Mouse (Mus musculus): ENCODE results near the gene Pigz. TPM values are rescaled to one million over a fixed set of nuclear protein-coding genes. Genes with fewer than 3 reads are reported as not detected.

The Pigz gene
- polyA plus RNA-seq, 1 experiment: 7.8 TPM

GRCm38 (mm10) chr16:31993195-31993594 lies 59.5 kb downstream of the Pigz start:
- DNase-seq (ENCODE audit: low read depth in 1 of 2, low spot score in 2 of 2): no peak
- H3K27me3 ChIP-seq (ENCODE audit: control insufficient read depth, insufficient read depth, low read length): no peaks in the 10 kb centered on the region
- H3K27ac ChIP-seq (ENCODE audit: insufficient read depth, low read length): no peak overlapping the region
- peaks cover 11% of the 10 kb centered on the region for H3K36me3 ChIP-seq (ENCODE audit: control insufficient read depth, insufficient read depth, low read length)
- no peaks in the 10 kb centered on the region for H3K4me1 ChIP-seq (ENCODE audit: control insufficient read depth, insufficient read depth, insufficient read length)
- no peak overlapping the region for H3K4me3 ChIP-seq (ENCODE audit: extremely low read depth, insufficient read depth, insufficient read length)
- TF ChIP-seq POLR2A (IDR thresholded peaks at IDR 0.05; ENCODE audit: low read depth, low read length) (no peak), CTCF (IDR thresholded peaks at IDR 0.05; ENCODE audit: extremely low read depth, insufficient read depth, insufficient read length, insufficient replicate concordance) (no peak)
- 93% methylated on average over 4 of the region's 4 CpGs for WGBS

DNA sequence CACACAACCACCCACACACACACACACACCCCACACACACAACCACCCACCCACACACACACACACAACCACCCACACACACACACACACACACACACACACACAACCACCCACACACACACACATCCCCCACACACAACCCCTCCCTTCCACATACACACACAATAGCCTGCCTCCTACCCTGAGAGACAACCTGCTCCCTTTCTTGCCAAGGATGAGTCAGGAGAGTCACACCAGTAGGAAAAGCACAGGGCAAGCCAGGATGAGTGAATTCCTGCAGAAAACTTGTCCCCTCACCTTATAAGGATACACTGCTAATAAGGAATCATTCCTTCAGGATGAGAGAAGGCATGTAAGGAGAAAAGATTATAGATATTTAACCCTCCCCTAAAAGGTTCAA lies 60.3 kb downstream of the Pigz start:
- Histone ChIP-seq H3K36me3 (ENCODE audit: control insufficient read depth, insufficient read depth, low read length) (peaks cover 7% of the 10 kb centered on the region), H3K27ac (ENCODE audit: insufficient read depth, low read length) (no peak overlapping the region), H3K27me3 (ENCODE audit: control insufficient read depth, insufficient read depth, low read length) (no peaks in the 10 kb centered on the region), H3K4me1 (ENCODE audit: control insufficient read depth, insufficient read depth, insufficient read length) (no peaks in the 10 kb centered on the region), H3K4me3 (ENCODE audit: extremely low read depth, insufficient read depth, insufficient read length) (no peak overlapping the region)
- TF ChIP-seq CTCF (IDR thresholded peaks at IDR 0.05; ENCODE audit: extremely low read depth, insufficient read depth, insufficient read length, insufficient replicate concordance) (no peak), POLR2A (IDR thresholded peaks at IDR 0.05; ENCODE audit: low read depth, low read length) (no peak)
- no peak for DNase-seq (ENCODE audit: low read depth in 1 of 2, low spot score in 2 of 2)

Other genes starting within 250 kb of the Pigz start
- 0.07 and 0.09 TPM in 2 replicates for gene Meltf, start 55.0 kb upstream of the Pigz start, polyA plus RNA-seq (2012; rRNA removed)
- gene 0610012G03Rik, start 14.6 kb downstream of the Pigz start, polyA plus RNA-seq (2012; rRNA removed): 37.6 and 68.9 TPM in 2 replicates
- 3.3 and 5.9 TPM in 2 replicates for gene Ncbp2, start 14.7 kb downstream of the Pigz start, polyA plus RNA-seq (2012; rRNA removed)
- 2.6 and 3.0 TPM in 2 replicates for gene Senp5, start 69.4 kb downstream of the Pigz start, polyA plus RNA-seq (2012; rRNA removed)
- 16.8 and 18.8 TPM in 2 replicates for gene Pak2, start 145.5 kb downstream of the Pigz start, polyA plus RNA-seq (2012; rRNA removed)
- 18.1 and 22.7 TPM in 2 replicates for gene Pigx, start 165.9 kb downstream of the Pigz start, polyA plus RNA-seq (2012; rRNA removed)
- gene Cep19, start 165.9 kb downstream of the Pigz start, polyA plus RNA-seq (2012; rRNA removed): 4.2 and 4.7 TPM in 2 replicates
- gene Nrros, start 231.7 kb downstream of the Pigz start, polyA plus RNA-seq (2012; rRNA removed): 105 and 133 TPM in 2 replicates
- gene Bex6, start 246.0 kb downstream of the Pigz start, polyA plus RNA-seq (2012; rRNA removed): 0.85 and 1.5 TPM in 2 replicates

All from spleen, adult 2 months (tissue).